Mouse (Mus musculus) cerebellum, adult 8-10 months (tissue): ENCODE measurements around the gene Vmn1r193.
"Not testable (repeated sequence)": the region's sequence is repeated elsewhere in the genome, so short reads cannot be mapped to it uniquely, and the experiment has no call there.

Experiments
- DNase-seq: peaks from one replicate; pipeline ENCODE4 v3.0.0; 2022

Vmn1r193 gene

DNA sequence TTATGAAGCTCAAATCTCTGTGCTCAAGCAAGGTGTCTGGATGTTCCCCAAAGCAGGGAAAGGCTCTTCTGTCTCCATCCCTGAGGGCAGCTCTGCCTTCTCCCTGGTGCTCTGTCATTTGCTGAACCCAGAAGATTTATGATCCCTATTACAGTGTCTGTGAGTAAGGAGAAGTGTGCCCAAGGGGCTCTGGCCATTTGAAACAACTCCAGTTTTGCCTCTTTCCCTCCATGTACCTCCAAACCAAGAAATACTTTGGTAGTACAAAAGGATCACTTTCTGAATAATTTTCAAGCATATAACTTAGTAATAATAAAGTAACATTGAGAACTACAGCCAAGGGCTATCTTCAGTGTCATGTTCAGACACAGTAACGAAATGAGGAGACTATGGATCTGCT lies at the start of gene Vmn1r193:
Gene Vmn1r193 (minus strand): TSS at position 101 of the 400 bp plus-strand sequence.
- not testable (repeated sequence) for DNase-seq

DNA sequence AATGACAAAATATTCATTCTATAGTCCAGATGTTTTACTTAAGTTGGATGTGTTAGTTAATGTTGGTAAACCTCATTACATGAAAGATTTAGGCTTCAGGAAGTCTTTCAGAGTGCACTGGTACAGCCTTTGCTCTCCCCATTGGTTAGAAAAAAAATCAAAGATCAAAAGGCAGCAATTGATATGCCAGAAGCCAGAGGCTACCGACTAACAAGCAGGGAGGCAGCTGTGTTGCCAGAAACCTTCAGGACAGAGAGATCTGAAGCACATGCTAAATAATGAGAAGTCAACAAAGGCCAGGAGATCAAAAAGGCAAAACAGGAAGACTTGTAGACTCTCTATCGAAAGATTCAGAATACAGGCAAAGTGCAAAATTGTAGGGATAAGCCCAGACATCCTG lies 48.8 kb upstream of the Vmn1r193 start:
- DNase-seq = no peak

- DNase-seq = not testable (repeated sequence)
Observed at GRCm38 (mm10) chr13:22270222-22270621, 47.3 kb upstream of the Vmn1r193 start, which contains the start of gene Vmn1r195. Vmn1r195 (plus strand) TSS chr13:22270522.

DNA sequence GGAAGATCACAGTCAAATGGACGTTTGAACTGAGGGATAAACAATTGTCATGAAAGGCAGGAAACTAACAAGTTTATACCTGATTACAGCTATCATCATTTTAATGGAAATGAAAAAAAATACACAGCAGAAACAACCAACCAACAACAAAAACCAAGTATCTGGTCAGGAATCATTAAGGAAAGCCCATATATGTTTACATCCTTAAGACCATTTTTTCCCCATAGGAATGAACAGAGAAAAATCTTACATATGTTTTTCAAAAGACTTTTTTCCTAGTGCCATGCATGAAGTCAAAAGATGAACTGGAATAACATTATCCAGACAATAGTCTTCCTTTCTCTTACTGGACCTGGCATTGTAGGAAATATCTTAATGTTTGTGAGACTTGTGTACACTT lies 21.0 kb upstream of the Vmn1r193 start, which contains the start of gene Vmn1r194:
Gene Vmn1r194 (plus strand): TSS at position 301 of the 400 bp plus-strand sequence.
- no peak for DNase-seq

DNA sequence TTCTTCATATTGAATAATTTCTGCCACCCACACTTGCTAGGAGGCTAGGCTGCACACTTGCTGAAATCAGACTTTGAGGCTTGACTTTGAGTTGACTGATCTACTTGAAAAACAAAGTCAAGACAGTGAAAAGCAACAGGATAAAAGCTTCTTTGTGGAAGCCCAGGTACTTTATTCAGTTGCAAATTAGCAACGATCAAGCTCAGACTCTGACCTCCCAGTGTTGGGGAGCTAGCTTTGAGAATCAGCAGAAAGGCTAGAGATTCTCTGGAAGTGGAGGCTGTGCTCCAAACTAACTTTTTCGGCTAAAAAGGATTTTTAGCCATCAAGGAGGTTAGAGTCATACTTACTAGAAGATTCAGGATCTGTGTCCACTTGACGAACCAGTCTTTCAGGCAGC lies 30.2 kb downstream of the Vmn1r193 start:
- not testable (repeated sequence) for DNase-seq

- DNase-seq = no peak
Observed at GRCm38 (mm10) chr13:22191041-22191440, 31.9 kb downstream of the Vmn1r193 start, which contains the start of gene Vmn1r192. Vmn1r192 (minus strand) TSS chr13:22191141.

DNA sequence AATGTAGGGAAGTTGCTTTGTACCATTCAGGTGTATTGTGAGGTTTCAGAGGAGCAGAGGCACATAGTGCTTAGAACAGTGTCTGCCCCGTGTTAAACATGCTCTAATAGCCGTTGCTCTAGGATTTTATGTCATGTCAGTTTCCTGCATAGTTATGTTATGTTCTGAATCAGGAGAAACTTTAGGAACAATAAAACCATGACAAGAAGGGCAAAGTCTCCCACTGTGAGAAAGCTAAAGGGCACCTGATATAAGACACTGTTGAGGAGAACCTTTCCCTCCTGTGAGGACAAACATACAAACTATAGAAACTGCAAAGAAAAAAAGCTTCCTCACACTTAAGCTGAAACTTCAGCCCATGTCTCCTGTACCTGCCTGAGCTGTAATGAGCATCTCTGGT lies 32.6 kb downstream of the Vmn1r193 start:
- DNase-seq = no peak

- no peak for DNase-seq
Observed at GRCm38 (mm10) chr13:22189313-22189712, 33.6 kb downstream of the Vmn1r193 start.

DNA sequence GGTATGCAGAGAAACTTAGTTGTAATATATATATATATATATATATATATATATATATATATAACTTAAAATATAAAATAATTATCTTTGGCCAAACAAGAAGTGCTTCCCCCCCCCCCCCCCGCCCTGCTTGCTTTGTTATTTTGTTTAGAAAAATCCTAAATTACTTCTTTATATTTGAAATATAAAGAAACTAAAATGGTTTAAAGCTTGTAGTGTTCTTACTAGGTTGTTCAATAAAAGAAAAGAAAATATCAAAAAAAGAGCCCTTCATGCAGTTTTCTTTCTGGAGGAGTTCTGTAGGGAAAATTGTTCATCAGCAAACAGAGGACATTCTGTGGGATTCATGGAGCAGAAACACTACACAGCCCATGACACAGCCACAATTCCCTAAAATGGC lies 39.1 kb downstream of the Vmn1r193 start, which contains the start of gene Vmn1r191:
Gene Vmn1r191 (minus strand): TSS at position 101 of the 400 bp plus-strand sequence.
- no peak for DNase-seq

DNA sequence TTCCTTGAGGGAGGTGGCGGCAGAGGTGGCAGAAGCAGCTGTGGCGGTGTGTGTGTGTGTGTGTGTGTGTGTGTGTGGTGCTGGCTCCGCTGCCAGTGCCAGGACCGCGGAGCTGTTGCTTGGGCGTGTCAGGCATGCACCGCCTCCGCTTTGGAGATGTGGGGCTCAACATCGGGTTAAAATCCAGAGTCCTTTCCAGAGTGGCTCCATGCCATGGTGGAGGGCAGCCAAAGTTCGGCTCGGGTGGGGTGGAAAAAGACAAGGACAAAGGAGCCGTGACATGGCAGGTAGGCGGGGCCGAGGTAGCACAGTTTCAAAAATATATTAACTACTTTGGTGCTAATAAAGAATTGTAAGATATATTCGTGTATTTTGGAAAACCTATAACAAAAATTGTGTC lies 54.5 kb downstream of the Vmn1r193 start:
- no peak for DNase-seq
